Mouse (Mus musculus): ENCODE results near the gene Ahnak2.
A peak's percentile ranks its signal among the peaks of the same experiment; 100 is the strongest.
"Not testable (repeated sequence)": the region's sequence is repeated elsewhere in the genome, so short reads cannot be mapped to it uniquely, and the experiment has no call there.

The Ahnak2 gene

GRCm38 (mm10) chr12:112821216-112821615 lies 18.8 kb upstream of the Ahnak2 start:
- no peak for DNase-seq (ENCODE audit: low read depth, low spot score)

GRCm38 (mm10) chr12:112820401-112820999 lies 18.0 kb upstream of the Ahnak2 start:
- no peak for DNase-seq (ENCODE audit: low read depth, low spot score)

- no peak for DNase-seq (ENCODE audit: low read depth, low spot score)
These were observed 16.7 kb upstream of the Ahnak2 start for GRCm38 (mm10) chr12:112819057-112819662.

GRCm38 (mm10) chr12:112816866-112817265 lies 14.4 kb upstream of the Ahnak2 start:
- DNase-seq (ENCODE audit: low read depth, low spot score) = not testable (repeated sequence)

- DNase-seq (ENCODE audit: low read depth, low spot score) = peak; percentile 75
These were observed 13.8 kb upstream of the Ahnak2 start for GRCm38 (mm10) chr12:112816294-112816693.

- no peak for DNase-seq (ENCODE audit: low read depth, low spot score)
These were observed 12.4 kb upstream of the Ahnak2 start for GRCm38 (mm10) chr12:112814682-112815470.

- DNase-seq (ENCODE audit: low read depth, low spot score) = no peak
These were observed 10.9 kb upstream of the Ahnak2 start for GRCm38 (mm10) chr12:112813370-112813769.

- no peak for DNase-seq (ENCODE audit: low read depth, low spot score)
These were observed 7.8 kb upstream of the Ahnak2 start for GRCm38 (mm10) chr12:112810092-112810885.

- DNase-seq (ENCODE audit: low read depth, low spot score) = no peak
These were observed 7.2 kb upstream of the Ahnak2 start for GRCm38 (mm10) chr12:112809641-112810040.

- peak; percentile 96 for DNase-seq (ENCODE audit: low read depth, low spot score)
These were observed 6.3 kb upstream of the Ahnak2 start, which contains the start of gene Clba1 for GRCm38 (mm10) chr12:112808587-112809364. Gene Clba1, plus strand, starts transcription at chr12:112808937.

- DNase-seq (ENCODE audit: low read depth, low spot score) = no peak
These were observed 5.7 kb upstream of the Ahnak2 start for GRCm38 (mm10) chr12:112808212-112808586.

- DNase-seq (ENCODE audit: low read depth, low spot score) = no peak
These were observed 5.3 kb upstream of the Ahnak2 start for GRCm38 (mm10) chr12:112807796-112808195.

GRCm38 (mm10) chr12:112806044-112806443 lies 3.6 kb upstream of the Ahnak2 start:
- DNase-seq (ENCODE audit: low read depth, low spot score) = no peak

GRCm38 (mm10) chr12:112804046-112804445 lies 1.6 kb upstream of the Ahnak2 start:
- no peak for DNase-seq (ENCODE audit: low read depth, low spot score)

- DNase-seq (ENCODE audit: low read depth, low spot score) = no peak
These were observed 460 bp upstream of the Ahnak2 start for GRCm38 (mm10) chr12:112802917-112803316.

- peak; percentile 74 for DNase-seq (ENCODE audit: low read depth, low spot score)
These were observed 2.0 kb downstream of the Ahnak2 start for GRCm38 (mm10) chr12:112800476-112800875.

- no peak for DNase-seq (ENCODE audit: low read depth, low spot score)
These were observed 3.1 kb downstream of the Ahnak2 start for GRCm38 (mm10) chr12:112799237-112799970.

- DNase-seq (ENCODE audit: low read depth, low spot score) = no peak
These were observed 3.7 kb downstream of the Ahnak2 start for GRCm38 (mm10) chr12:112798716-112799115.

GRCm38 (mm10) chr12:112798332-112798681 lies 4.2 kb downstream of the Ahnak2 start:
- DNase-seq (ENCODE audit: low read depth, low spot score) = no peak

GRCm38 (mm10) chr12:112797672-112798331 lies 4.7 kb downstream of the Ahnak2 start:
- DNase-seq (ENCODE audit: low read depth, low spot score) = no peak

Data from CD4-positive helper T cell, adult 2 months (primary cell).